Mouse (Mus musculus) heart, postnatal 36 days (tissue): ENCODE results near the gene Dnajc6. TPM values are rescaled to one million over a fixed set of nuclear protein-coding genes. Genes with fewer than 3 reads are reported as not detected.

Source experiments
- DNase-seq, 2 experiments: peaks; one replicate each; pipeline ENCODE4 v3.0.0; 2021 to 2022
- intact Hi-C: fragments of 180-260 bp; cut with DNase I; formaldehyde crosslinking; loops from one replicate; pipeline ENCODE4 v1.15.1; 2025
- total RNA-seq, 2 experiments: library from RNA; stranded (reverse); gene quantifications; 2 replicates each; pipeline ENCODE4 v1.2.3; 2021

Dnajc6 gene
- total RNA-seq, 2 experiments from 2014 or later = 0.44 to 0.49 TPM

- intact Hi-C loops = loop anchor here (1.0 kb wide), 1 partner anchor 25 kb away; no protein-coding TSS in a partner anchor
- DNase-seq = no peak
Measured at GRCm38 (mm10) chr4:101505966-101506365, 9.5 kb downstream of the Dnajc6 start.

- DNase-seq = no peak
- intact Hi-C loops = loop anchor here (1.0 kb wide), 1 partner anchor 25 kb away; no protein-coding TSS in a partner anchor
Measured at GRCm38 (mm10) chr4:101506372-101506771, 9.9 kb downstream of the Dnajc6 start.

DNA sequence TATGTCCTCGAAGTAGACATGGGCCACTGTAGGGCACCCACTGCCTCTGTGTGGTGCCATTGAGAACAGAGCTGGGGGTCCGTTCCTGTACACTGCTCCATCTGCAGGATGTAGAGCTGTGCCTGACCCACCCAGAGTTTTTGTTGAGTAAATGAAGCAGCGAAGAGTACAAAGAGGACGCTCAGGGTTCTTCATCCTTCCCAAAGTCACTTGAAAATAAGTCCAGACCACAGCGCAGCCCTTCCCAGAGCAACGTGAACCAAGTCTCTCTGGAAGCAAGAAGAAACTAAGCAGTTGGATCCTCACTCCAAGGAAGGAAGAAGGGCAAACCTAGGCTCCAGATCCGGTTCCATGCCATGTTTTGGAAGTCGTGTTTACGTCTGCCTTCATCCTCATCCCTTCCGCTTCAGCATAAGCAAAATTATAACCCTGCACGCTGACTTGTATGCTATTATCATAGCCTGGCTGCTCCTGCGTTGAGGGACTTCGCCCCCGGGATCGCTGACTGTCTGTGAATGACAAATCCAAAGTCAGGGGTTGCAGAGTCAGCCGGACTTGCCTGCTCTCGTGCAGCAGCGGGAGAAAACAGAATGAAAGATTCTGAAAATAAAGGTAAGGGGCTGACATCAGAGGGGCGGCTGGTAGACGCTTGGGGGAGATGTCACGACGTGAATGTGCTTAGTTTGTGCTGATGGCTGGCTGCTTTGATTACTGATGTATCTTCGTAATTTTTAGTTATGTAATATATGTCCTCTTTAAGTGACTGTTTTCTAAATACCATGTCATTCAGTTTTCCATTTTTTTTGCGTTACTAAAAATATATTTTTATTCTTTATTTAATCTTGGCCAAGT is 11.3 kb downstream of the Dnajc6 start:
- intact Hi-C loops = no loop called here
- DNase-seq = peak; percentile 12 to 37

DNA sequence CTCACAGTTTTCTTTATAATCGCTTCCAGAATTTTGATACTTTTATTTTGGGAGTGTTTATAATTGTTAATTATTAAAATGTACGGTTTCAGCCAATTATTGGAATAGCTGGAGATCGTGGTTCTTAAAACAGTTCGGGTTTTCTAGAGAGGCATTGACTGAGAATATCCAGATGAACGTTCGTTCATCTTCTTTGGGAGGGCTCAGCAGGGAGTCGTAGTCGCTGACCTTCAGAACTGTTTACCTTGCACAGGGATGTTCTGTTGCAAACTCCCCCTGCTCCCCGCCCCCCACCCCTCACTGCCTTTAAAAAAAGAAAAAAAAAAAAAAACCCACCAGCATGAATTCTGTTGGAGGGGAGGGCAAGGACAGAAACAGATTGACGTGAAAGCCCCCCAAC is 12.0 kb downstream of the Dnajc6 start:
- intact Hi-C loops = no loop called here
- no peak for DNase-seq

GRCm38 (mm10) chr4:101508851-101509577 is 12.6 kb downstream of the Dnajc6 start:
- intact Hi-C loops = no loop called here
- no peak for DNase-seq

GRCm38 (mm10) chr4:101510111-101510903 is 13.9 kb downstream of the Dnajc6 start:
- intact Hi-C loops = no loop called here
- DNase-seq = no peak

GRCm38 (mm10) chr4:101510904-101511210 is 14.4 kb downstream of the Dnajc6 start:
- intact Hi-C loops = no loop called here
- no peak for DNase-seq

DNA sequence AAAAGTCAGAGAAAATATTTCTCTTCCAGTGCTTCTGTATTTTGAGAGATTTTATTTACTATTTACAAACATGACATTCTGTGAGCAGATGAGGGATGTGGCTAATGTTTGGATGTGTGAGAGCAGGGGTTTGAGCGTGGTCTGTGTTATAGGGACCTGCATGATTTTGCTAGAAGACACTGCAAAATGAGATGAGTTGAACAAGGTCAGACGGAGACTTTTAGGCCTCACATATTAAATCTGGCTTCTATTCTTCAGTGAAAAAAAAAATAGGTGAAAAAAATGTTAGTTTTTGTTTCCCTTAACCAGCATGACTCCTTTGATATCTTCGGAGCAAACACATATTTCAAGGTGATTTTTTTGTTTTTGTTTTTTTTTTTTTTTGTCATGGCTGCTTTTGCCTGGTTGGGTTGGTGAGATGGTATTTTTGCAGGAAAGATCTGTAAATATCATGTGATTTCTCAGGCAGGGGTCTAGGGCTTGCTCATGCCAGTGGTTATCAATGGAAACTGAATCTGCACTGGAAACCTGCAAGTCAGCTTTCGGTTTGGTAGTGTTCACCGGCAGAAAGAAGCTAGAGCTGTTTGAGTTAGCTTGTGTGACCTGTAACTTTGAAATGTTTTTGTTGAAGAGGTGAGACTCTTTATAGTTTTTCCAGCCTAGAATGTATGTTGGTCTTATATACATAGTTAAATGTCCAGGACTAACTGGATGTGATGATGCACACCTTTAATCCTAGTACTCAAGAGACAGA is 15.5 kb downstream of the Dnajc6 start:
- intact Hi-C loops = no loop called here
- no peak for DNase-seq

DNA sequence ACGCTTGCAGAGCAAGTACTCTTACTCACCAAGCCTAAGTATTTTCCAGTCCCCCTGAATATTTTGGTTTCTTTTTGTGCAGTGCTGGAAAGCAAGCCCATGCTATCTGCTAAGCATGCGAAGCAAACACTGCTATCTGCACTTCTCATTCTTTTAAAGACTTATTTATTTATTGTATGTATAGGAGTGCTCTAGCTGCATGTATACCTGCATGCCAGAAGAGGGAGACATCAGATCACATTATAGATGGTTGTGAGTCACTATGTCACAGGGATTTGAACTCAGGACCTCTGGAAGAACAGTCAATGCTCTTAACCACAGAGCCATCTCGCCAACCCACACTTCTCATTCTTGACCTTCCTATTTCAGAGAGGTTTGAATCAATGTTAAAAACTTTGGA is 16.8 kb downstream of the Dnajc6 start:
- no peak for DNase-seq
- intact Hi-C loops = no loop called here

- intact Hi-C loops = no loop called here
- no peak for DNase-seq
Measured at GRCm38 (mm10) chr4:101515853-101516252, 19.4 kb downstream of the Dnajc6 start.

- no peak for DNase-seq
- intact Hi-C loops = no loop called here
Measured at GRCm38 (mm10) chr4:101516434-101517168, 20.2 kb downstream of the Dnajc6 start.

DNA sequence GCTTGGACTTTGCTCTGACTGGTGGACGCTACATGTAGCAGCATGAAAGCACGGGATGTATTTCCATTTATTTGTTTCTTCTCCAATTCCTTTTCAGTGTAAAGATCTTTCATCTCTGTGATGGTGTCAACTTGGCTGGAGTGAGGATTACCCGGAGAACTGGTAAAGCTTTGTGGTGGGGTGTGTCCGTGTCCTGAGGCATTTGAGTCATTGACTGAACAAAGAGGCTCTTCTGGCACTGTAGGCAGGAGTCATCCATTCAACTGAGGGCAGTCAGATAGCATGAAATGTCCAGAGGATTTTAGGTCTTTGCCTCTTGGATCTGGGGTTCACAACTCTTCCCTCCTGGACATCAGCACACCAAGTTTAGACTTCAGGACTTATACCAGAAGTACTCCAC is 35.5 kb downstream of the Dnajc6 start:
- intact Hi-C loops = loop anchor here (1.0 kb wide), 1 partner anchor 26 kb away; no protein-coding TSS in a partner anchor
- DNase-seq = no peak

- DNase-seq = no peak
- intact Hi-C loops = no loop called here
Measured at GRCm38 (mm10) chr4:101540516-101540915, 44.1 kb downstream of the Dnajc6 start.

GRCm38 (mm10) chr4:101549958-101550591 is 53.6 kb downstream of the Dnajc6 start:
- intact Hi-C loops = no loop called here
- DNase-seq = peak; percentile 19 to 23

GRCm38 (mm10) chr4:101550671-101551161 is 54.3 kb downstream of the Dnajc6 start:
- peak; percentile 29 to 34 for DNase-seq
- intact Hi-C loops = no loop called here

DNA sequence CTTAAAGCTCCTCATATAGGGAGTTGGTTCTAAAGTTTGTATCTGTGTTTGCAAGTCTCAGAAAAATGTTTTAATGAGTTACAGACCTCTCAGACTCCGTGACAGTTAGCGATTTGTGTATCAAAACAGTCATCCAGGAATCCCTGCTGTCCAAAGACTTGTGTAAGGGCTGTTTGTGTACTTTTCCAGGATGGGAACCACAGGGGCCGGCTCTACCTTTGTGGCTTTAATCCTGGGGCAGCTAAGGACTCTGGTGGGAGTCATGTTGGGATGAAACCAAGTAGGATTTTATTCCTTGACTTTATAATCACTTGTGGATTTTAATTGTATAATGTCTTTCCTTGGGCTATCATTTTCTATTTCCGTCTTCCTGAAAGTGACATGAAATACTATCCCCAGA is 55.0 kb downstream of the Dnajc6 start:
- intact Hi-C loops = no loop called here
- DNase-seq = no peak

DNA sequence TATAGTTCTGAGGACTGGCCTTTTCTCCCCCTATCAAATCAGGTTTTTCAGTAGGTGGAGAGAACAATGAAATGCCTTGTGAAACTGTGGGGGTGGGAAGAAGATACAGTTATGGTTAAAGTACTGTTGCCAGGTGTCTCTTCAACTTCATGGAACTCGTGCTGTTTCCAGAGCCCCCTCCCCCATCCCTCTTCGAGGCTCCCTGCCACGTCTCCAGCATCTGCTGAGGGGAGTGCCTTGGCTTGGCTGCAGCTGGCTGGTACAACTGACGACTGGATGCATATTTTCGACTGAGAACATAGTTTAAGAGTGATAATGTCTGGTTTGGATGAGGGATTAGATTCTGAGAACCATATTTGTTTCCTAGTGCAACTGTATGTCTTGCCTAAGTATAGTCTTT is 55.9 kb downstream of the Dnajc6 start:
- no peak for DNase-seq

GRCm38 (mm10) chr4:101555016-101555415 is 58.6 kb downstream of the Dnajc6 start:
- intact Hi-C loops = no loop called here

More for the DNA sequence above, 55.9 kb downstream of the Dnajc6 start:
- intact Hi-C loops = no loop called here

GRCm38 (mm10) chr4:101560137-101560536 is 63.7 kb downstream of the Dnajc6 start:
- intact Hi-C loops = no loop called here
- DNase-seq = no peak

More at GRCm38 (mm10) chr4:101555016-101555415, 58.6 kb downstream of the Dnajc6 start:
- no peak for DNase-seq
